Mouse (Mus musculus): ENCODE results near the gene Ascl2. TPM values are rescaled to one million over a fixed set of nuclear protein-coding genes. Genes with fewer than 3 reads are reported as not detected.
A peak's percentile ranks its signal among the peaks of the same experiment; 100 is the strongest.

Gene Ascl2
- polyA plus RNA-seq, 1 experiment from 2014 or later: 0.29 TPM

DNA sequence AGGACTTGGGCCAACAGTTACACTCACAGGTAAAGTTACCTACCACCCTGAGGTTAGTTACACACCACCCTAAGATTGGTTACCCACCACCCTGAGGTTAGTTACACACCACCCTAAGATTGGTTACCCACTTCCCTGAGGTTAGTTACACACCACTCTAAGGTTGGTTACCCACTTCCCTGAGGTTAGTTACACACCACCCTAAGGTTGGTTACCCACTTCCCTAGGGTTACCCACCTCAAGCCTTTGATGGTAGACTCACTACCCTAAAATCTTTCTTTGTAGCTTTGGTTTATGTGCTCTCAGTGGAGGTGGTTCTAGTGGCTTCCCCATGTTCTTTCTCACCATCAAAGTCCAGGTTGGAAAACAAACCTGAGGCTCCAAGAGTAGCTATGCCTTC is 25.9 kb upstream of the Ascl2 start:
- no peaks in the 10 kb centered on the region for H3K9me3 ChIP-seq
- H3K4me1 ChIP-seq: no peaks in the 10 kb centered on the region
- ATAC-seq (ENCODE audit: insufficient number of reproducible peaks, insufficient read depth, low FRiP score, low TSS enrichment): no peak
- H3K27me3 ChIP-seq: no peaks in the 10 kb centered on the region
- H3K9ac ChIP-seq: no peak overlapping the region
- H3K36me3 ChIP-seq: no peaks in the 10 kb centered on the region
- H3K4me2 ChIP-seq (replicated peaks): no peak overlapping the region
- no peak overlapping the region for H3K4me3 ChIP-seq
- H3K27ac ChIP-seq: no peak overlapping the region

DNA sequence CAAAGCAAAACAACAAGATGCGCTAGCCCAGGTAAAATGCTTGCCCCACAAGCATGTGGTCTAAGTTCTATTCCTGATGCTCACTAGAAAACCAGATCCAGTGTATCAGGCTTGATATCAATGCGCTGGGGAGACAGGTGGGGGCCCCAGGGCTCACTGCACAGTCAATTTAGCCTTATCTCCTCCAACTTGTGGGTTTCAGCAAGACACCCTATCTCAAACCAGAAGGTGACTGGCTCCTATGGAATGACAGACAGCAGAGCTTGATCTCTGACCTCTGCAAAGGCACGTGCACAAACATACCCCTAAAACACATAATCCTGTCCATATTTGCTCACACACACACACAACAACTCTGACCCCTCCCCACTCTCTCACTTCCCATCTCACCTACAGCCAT is 18.7 kb upstream of the Ascl2 start:
- no peaks in the 10 kb centered on the region for H3K36me3 ChIP-seq
- WGBS: 81% methylated on average over 3 of the region's 3 CpGs
- H3K4me3 ChIP-seq: no peak overlapping the region
- no peaks in the 10 kb centered on the region for H3K27me3 ChIP-seq
- no peak for ATAC-seq (ENCODE audit: insufficient number of reproducible peaks, insufficient read depth, low FRiP score, low TSS enrichment)
- H3K9me3 ChIP-seq: no peaks in the 10 kb centered on the region
- H3K4me2 ChIP-seq (replicated peaks): no peak overlapping the region
- H3K9ac ChIP-seq: no peak overlapping the region
- no peak overlapping the region for H3K27ac ChIP-seq
- no peaks in the 10 kb centered on the region; the same call in 1 of the 2 replicates for H3K4me1 ChIP-seq

DNA sequence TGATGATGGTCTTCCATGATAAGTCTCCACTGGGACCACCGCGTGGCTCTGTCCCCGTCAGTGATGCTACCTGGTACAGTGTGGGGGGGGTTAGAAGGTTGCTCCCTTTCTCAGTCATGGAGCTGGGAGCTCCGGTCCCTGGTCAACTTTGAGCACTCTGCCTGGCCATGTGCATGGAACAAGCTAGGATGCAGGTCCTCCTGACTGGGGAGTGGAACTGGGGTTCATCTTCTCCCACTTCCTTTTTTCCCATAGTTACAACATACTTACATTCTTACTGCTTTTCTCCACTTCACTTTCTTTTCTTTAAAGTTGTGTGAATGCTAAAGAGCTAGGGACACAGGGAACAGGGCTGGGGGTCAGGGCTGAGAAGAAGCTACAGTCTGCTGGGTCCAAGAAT is 16.1 kb upstream of the Ascl2 start:
- 91% methylated on average over 4 of the region's 4 CpGs for WGBS
- ATAC-seq (ENCODE audit: insufficient number of reproducible peaks, insufficient read depth, low FRiP score, low TSS enrichment): no peak

DNA sequence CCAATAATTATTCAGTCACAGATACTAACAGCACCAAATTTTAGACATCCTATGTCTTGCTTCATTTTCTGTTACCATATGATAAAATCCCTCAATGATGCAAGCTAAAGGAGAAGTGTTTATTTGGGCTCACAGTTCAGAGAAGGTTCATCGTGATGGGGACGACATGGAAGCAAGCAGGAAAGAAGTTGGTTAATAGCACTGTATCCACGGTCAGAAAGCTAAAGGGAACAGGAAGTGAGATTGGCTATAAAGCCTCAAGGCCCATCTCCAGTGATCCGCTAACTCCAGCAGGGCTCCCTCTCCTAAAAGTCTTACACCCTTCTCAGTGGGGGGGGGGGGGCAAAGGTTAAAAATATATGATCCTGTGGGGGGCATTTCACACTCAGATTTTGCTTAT is 12.8 kb upstream of the Ascl2 start:
- 74% methylated on average over 4 of the region's 4 CpGs for WGBS
- H3K9me3 ChIP-seq: no peaks in the 10 kb centered on the region

More for the DNA sequence above, 16.1 kb upstream of the Ascl2 start:
- no peaks in the 10 kb centered on the region for H3K36me3 ChIP-seq
- no peak overlapping the region for H3K9ac ChIP-seq
- H3K27me3 ChIP-seq: no peaks in the 10 kb centered on the region
- H3K9me3 ChIP-seq: no peaks in the 10 kb centered on the region
- no peak overlapping the region for H3K4me2 ChIP-seq (replicated peaks)
- no peak overlapping the region for H3K27ac ChIP-seq
- H3K4me3 ChIP-seq: no peak overlapping the region
- no peaks in the 10 kb centered on the region; the same call in 1 of the 2 replicates for H3K4me1 ChIP-seq

DNA sequence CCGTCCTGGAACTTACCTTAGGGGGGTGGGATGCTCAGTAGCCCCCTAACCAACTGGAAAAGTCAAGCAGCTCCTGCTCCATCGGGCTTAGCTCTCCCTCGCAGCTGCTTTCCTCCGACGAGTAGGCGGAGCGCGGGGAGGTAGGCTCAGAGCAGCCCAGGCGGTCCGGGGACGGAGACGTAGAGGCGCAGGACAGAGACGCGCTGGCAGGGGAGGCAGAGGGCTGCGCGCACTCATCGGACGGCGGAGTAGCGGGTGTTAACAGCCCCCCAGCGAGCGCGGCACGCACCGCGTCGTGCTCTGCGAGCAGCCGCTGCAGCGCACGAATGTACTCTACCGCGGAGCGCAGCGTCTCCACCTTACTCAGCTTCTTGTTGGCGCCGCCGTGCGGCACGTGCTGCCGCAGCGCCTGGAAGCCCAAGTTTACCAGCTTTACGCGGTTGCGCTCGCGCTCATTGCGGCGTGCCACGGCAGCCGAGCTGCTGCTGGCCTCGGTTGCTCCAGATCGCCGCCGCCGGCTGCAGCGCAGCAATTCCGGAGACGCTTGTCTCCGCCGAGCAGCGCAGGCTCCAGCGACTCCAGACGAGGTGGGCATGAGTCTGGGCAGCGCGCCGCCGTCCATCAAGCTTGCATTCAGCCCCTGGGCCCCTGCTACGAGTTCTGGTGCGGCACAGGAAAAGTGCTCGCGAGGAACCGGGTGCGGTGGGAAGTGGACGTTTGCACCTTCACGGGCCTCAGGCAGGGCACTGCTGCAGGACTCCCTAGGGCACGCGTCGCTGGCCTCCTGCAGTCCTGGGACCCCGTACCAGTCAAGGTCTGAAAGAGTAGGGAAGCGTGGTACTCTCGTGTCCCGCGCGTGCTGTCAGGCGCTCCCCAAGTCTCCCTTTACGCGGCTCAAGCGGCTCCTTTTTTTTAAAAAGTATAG is 918 bp downstream of the Ascl2 start:
- peak; percentile 45; the same call in 1 of the 2 replicates for ATAC-seq (ENCODE audit: insufficient number of reproducible peaks, insufficient read depth, low FRiP score, low TSS enrichment)
- Histone ChIP-seq H3K4me3 (peak overlapping the region; percentile 42), H3K36me3 (no peaks in the 10 kb centered on the region), H3K27ac (no peak overlapping the region), H3K4me1 (peaks cover 19% of the 10 kb centered on the region), H3K9ac (peak overlapping the region; percentile 28), H3K4me2 (replicated peaks) (peak overlapping the region; percentile 97), H3K9me3 (no peaks in the 10 kb centered on the region), H3K27me3 (peaks cover 88% of the 10 kb centered on the region)
- under 1% methylated on average over 90 of the region's 90 CpGs for whole genome bisulfite sequencing

More for the DNA sequence above, 12.8 kb upstream of the Ascl2 start:
- Histone ChIP-seq H3K27me3 (no peaks in the 10 kb centered on the region), H3K4me3 (no peak overlapping the region), H3K4me1 (no peaks in the 10 kb centered on the region), H3K9ac (no peak overlapping the region), H3K4me2 (replicated peaks) (no peak overlapping the region), H3K27ac (no peak overlapping the region), H3K36me3 (no peaks in the 10 kb centered on the region)
- ATAC-seq (ENCODE audit: insufficient number of reproducible peaks, insufficient read depth, low FRiP score, low TSS enrichment): no peak

DNA sequence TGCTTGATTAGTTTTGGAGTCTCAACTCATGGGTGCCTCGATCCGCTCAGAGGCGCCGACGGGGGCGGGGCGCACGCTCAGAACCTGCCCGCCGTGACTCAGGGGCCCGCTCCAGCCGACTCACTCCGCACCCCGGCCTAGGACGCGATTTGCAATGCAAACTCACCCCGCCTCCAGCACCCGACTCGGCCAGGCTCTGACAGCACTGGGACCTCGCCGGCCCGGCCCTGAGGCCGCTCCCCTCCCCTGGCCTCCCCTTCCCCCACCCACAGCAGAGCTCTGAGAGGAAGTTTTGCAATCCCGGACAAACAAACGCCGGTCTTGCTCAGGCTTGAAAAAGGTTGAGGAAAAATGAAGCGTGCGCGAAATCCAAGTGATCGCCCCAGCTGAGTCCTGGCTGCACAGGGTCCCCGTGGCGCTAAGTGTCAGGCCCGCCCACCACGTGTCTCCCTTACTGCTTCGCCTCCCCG is 1.6 kb downstream of the Ascl2 start:
- Histone ChIP-seq H3K27ac (no peak overlapping the region), H3K27me3 (peaks cover 86% of the 10 kb centered on the region), H3K4me2 (replicated peaks) (peak overlapping the region; percentile 97), H3K36me3 (no peaks in the 10 kb centered on the region), H3K4me1 (peaks cover 19% of the 10 kb centered on the region), H3K4me3 (peak overlapping the region; percentile 42), H3K9ac (peak overlapping the region; percentile 28), H3K9me3 (no peaks in the 10 kb centered on the region)
- ATAC-seq (ENCODE audit: insufficient number of reproducible peaks, insufficient read depth, low FRiP score, low TSS enrichment): 0 out of 2 replicates have a peak, but pooled peaks have one; percentile 23
- under 1% methylated on average over 36 of the region's 36 CpGs for WGBS

DNA sequence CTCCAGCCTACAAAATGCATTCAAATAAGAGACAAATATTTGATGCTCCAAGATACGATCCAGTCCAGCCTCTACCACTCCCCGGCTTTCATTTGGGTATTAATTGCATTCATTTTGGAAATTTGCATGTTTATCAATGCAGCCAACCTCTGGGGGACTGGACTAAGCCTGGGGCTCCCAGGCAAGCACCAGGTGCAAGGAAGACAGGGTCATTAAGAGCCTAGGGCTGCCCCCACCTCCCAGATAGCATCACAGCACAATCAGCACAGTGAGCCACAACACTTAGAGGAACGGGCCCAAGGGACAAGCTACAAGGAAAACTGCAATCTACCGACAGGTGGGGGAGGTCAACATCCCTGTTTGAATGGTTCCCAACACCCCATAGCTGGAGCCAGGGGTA is 9.3 kb downstream of the Ascl2 start:
- no peaks in the 10 kb centered on the region for H3K9me3 ChIP-seq
- no peak for ATAC-seq (ENCODE audit: insufficient number of reproducible peaks, insufficient read depth, low FRiP score, low TSS enrichment)
- 75% methylated on average over 4 of the region's 4 CpGs for WGBS
- no peak overlapping the region for H3K27ac ChIP-seq
- H3K4me1 ChIP-seq: no peaks in the 10 kb centered on the region
- H3K9ac ChIP-seq: no peak overlapping the region
- peaks cover 9% of the 10 kb centered on the region for H3K27me3 ChIP-seq
- no peaks in the 10 kb centered on the region for H3K36me3 ChIP-seq
- H3K4me2 ChIP-seq (replicated peaks): no peak overlapping the region
- H3K4me3 ChIP-seq: no peak overlapping the region

DNA sequence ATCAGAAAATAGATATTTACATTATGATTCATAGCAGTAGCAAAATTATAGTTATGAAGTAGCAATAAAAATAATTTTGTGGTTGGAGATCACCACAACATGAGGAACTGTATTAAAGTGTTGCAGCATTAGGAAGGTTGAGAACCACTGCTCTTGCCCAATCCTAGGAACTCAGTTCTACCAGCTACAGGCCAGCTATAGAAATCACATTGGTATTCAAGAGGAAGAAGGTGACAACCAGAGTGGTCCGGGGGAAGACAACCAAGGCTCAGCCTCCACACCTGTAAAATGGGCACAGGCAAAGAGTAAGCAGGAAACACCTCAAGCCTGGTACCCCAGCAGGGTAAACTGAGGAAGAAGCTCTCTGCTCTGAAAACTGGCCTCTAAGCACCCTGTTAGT is 10.2 kb downstream of the Ascl2 start:
- no peak overlapping the region for H3K4me3 ChIP-seq
- no peaks in the 10 kb centered on the region for H3K4me1 ChIP-seq
- H3K27ac ChIP-seq: no peak overlapping the region
- H3K9me3 ChIP-seq: no peaks in the 10 kb centered on the region
- no peak overlapping the region for H3K9ac ChIP-seq
- no peaks in the 10 kb centered on the region for H3K36me3 ChIP-seq
- H3K4me2 ChIP-seq (replicated peaks): no peak overlapping the region
- WGBS: 95% methylated on average over 1 of the region's 1 CpGs
- ATAC-seq (ENCODE audit: insufficient number of reproducible peaks, insufficient read depth, low FRiP score, low TSS enrichment): no peak
- 0 out of 2 replicates have a peak, but pooled peaks cover under 1% of the 10 kb centered on the region for H3K27me3 ChIP-seq

DNA sequence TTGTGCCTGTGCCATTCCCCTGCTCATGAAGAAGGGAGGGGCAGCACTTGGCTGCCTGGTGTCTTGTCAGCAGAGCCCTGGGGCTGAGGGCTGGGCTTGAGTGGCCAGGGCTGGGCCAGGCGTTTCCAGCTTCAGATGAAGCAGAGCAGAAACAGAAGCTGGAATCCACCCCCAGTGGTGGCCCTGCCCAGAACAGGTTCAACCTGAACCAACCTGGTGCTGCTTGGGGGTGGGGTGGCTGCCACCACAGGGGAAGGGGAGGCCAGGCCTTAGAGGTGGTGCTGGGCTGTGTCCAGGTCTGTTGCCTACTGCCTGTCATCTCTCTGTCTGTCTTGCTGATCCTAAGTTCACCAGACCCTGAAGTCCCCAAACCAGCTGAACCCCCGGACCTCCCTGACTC is 13.0 kb downstream of the Ascl2 start:
- no peak for ATAC-seq (ENCODE audit: insufficient number of reproducible peaks, insufficient read depth, low FRiP score, low TSS enrichment)
- WGBS: 64% methylated on average over 2 of the region's 2 CpGs

DNA sequence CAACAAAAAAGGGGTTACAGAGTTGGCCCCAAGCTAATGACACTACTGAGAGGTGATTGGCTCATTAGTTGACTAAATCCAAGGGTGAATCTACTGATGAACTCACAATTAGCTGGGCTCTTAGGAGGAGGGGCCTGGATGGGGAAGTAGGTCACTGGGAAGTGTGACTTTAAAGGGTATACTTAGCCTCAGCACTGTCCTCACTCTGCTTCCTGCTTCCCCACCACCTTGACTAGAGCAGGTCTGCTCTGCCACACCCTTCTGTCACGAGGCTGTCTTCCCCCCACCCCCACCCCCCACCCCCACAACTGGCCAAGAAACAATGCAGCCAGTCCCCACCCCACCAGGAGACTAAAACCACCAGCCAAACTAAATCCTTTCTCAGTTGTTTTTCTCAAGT is 19.5 kb downstream of the Ascl2 start:
- ATAC-seq (ENCODE audit: insufficient number of reproducible peaks, insufficient read depth, low FRiP score, low TSS enrichment): no peak
- no peaks in the 10 kb centered on the region for H3K27me3 ChIP-seq
- H3K9me3 ChIP-seq: no peaks in the 10 kb centered on the region
- no peak overlapping the region for H3K9ac ChIP-seq
- no peak overlapping the region for H3K27ac ChIP-seq
- H3K4me1 ChIP-seq: no peaks in the 10 kb centered on the region
- H3K36me3 ChIP-seq: no peaks in the 10 kb centered on the region
- no peak overlapping the region for H3K4me2 ChIP-seq (replicated peaks)
- WGBS: 33% methylated on average over 1 of the region's 1 CpGs
- no peak overlapping the region for H3K4me3 ChIP-seq

More for the DNA sequence above, 13.0 kb downstream of the Ascl2 start:
- Histone ChIP-seq H3K36me3 (no peaks in the 10 kb centered on the region), H3K9me3 (no peaks in the 10 kb centered on the region), H3K4me1 (no peaks in the 10 kb centered on the region), H3K27ac (no peak overlapping the region), H3K4me3 (no peak overlapping the region), H3K9ac (no peak overlapping the region), H3K4me2 (replicated peaks) (no peak overlapping the region), H3K27me3 (no peaks in the 10 kb centered on the region)

DNA sequence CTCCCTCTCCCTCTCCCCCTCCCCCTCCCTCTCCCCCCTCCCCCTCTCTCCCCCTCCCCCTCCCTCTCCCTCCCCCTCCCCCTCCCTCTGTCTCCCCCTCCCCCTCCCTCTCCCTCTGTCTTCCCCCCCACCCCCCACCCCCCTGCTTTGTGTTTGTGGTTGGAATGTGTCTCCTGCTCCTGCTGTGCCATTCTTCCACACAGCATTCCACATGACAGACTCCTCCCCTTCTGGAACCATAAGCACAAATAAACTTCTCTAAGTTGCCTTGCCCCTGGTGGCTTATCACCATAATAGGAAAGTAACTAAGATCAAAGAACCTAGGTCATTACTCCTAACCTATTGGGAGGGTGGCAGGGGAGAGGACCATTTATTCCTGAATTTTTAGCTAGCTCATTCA is 31.4 kb downstream of the Ascl2 start:
- H3K4me1 ChIP-seq: no peaks in the 10 kb centered on the region
- H3K4me3 ChIP-seq: no peak overlapping the region
- no peak overlapping the region for H3K27ac ChIP-seq
- H3K9me3 ChIP-seq: no peaks in the 10 kb centered on the region
- no peaks in the 10 kb centered on the region for H3K36me3 ChIP-seq
- no peak overlapping the region for H3K4me2 ChIP-seq (replicated peaks)
- no peak for ATAC-seq (ENCODE audit: insufficient number of reproducible peaks, insufficient read depth, low FRiP score, low TSS enrichment)
- H3K27me3 ChIP-seq: 0 out of 2 replicates have a peak, but pooled peaks cover 4% of the 10 kb centered on the region
- H3K9ac ChIP-seq: no peak overlapping the region

DNA sequence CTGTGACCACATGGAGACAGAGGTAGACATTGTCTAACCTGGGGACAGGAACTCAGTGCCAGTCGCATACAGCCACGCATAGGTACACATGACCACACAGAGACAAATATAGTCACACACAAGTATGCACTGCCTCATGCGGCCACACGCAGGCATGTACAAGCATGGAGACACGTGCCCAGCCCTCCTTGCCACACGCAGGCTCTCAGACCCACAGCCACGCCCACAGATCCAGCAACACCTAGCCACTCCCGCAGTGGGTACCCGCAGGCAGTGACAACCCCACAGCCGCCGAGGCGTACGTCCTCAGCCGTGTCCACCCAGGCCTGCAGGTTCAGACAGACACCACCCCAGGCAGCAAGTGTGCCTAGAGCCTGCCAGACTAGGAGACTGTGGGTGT is 33.4 kb downstream of the Ascl2 start:
- H3K4me1 ChIP-seq: no peaks in the 10 kb centered on the region

More for the DNA sequence above, 33.4 kb downstream of the Ascl2 start:
- no peak for ATAC-seq (ENCODE audit: insufficient number of reproducible peaks, insufficient read depth, low FRiP score, low TSS enrichment)
- Histone ChIP-seq H3K9me3 (no peaks in the 10 kb centered on the region), H3K27ac (no peak overlapping the region), H3K4me3 (no peak overlapping the region), H3K4me2 (replicated peaks) (no peak overlapping the region), H3K27me3 (0 out of 2 replicates have a peak, but pooled peaks cover 4% of the 10 kb centered on the region), H3K9ac (no peak overlapping the region), H3K36me3 (no peaks in the 10 kb centered on the region)
- 85% methylated on average over 14 of the region's 14 CpGs for WGBS
